Mouse (Mus musculus): ENCODE data around the gene Slc22a1.

DNA sequence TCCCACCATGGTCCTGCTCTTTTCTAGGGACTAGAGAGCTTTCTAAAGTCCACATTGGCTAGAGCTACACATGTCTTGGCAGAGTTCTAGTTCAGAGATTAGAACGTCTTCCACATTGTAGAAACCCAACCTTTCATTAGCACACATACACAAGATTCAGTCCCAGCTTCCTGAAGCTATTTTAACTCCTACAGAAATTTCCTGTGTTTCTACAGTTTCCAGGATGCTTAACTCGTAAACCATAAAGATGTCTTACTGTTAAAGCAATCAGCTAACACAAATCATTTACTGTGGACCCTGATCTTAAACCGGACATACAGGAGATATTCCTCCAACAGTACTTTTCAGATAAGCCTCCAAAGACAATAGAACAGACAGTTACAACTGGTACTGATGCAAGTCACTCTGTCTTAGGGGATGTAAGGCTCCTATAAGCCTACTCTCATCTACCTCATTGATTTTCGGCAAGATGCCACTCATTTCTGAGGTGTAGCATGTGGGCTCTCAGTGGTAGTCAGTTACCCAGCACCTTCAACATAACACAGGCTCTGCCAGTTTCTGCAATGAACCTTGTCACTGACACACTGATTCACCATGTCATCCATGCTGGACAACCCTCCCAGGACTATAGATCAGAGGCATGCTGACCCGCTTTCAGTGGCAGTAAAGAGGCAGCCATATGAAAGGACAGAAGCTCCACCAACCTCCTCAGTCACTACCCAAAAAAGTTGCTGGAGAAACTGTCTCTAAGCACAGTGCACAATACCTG lies 45.7 kb upstream of the Slc22a1 start:
- TF ChIP-seq CTCF (IDR thresholded peaks at IDR 0.05; ENCODE audit: low read depth) (no peak), EP300 (IDR thresholded peaks at IDR 0.05; ENCODE audit: low read depth) (peak; percentile 58; the same call in 1 of the 2 replicates)

Data from heart, postnatal 0 days (tissue).